Mouse (Mus musculus) kidney, adult 2 months (tissue): ENCODE data around the gene Ahcy.
"Not testable (repeated sequence)": the region's sequence is repeated elsewhere in the genome, so short reads cannot be mapped to it uniquely, and the experiment has no call there.

ENCODE experiments used
- CTCF ChIP-seq: fragments of 200-500 bp; conservative IDR thresholded peaks from 2 replicates; pipeline ENCODE4 v1.5.1; 2011; ENCODE audit warnings: low read depth, mild to moderate bottlenecking, control low read depth, low read length, moderate library complexity, mixed read lengths; ENCODE audit not compliant: insufficient read depth, insufficient read length
- POLR2A ChIP-seq: fragments of 200-500 bp; IDR thresholded peaks from one replicate; pipeline ENCODE4 v1.6.1; 2011; ENCODE audit warnings: low read depth, low read length, control low read depth

GRCm38 (mm10) chr2:155020247-155020826 lies 54.0 kb downstream of the Ahcy start:
- TF ChIP-seq POLR2A, CTCF: not testable (repeated sequence)
